In the genomic region with DNA sequence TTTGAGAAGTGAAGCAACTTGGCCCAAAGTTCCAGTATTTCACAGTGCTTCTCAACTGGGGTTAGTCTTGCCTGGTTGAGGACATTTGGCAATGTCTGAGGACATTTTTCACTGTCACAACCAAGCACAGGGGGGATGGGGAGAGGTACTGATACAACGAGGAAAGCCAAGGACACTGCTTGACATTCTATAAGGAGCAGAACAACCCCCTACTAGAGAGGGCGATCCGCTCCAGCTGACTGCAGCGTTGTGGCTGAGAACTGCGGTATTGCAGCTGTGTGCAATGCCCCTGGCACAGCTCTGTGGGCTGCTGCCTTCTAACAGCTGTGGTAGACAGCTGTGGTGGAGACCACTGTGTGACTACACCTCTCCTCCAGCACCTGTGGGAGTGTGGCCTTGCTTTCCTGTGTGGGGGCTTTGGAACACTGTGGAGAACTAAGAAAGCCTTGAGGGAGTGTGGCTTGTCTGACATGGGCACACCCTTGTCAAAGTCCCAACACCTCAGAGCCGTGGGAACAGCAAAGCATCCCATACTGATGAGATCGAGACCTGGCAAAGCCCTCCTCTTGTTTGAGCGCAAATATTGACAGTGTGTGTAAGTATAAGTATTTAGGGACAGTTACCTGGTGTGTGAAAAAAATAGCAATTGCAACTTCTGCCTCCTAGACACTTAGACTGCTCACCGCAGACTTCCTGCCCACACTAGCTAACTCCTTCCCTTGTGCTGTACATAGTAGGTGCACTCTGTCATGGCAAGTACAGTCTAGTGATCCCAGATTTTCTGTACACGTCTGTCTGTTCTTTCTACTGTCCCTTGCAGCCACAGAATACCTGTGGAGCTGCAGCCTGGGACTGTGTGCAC, we compare ENCODE assay signal across 8 mouse cellular contexts.
DNase-seq lines count a peak whose midpoint lies in the region; ATAC-seq and TF ChIP-seq lines count a peak whose summit lies in the region.

No protein-coding gene starts in this region.

- H3K9me3 ChIP-seq in limb, embryonic 13.5 days, result no peaks in the 10 kb centered on the region

- intact Hi-C loops in left cerebral cortex, postnatal 36 days (cut with DNase I), result no loop called here

- peak; percentile 3 for DNase-seq in kidney, adult 9 months
- no peak for DNase-seq in kidney, adult 11 months
- DNase-seq in natural killer cell, adult 2 months (ENCODE audit: low spot score in 2 of 2), result peak; percentile 57 to 63
- DNase-seq in embryo, embryonic 10 days (ENCODE audit: low spot score), result no peak
- no peak for DNase-seq in yolk sac, embryonic 10.5 days (ENCODE audit: low spot score)
- DNase-seq in left cerebral cortex, postnatal 36 days (ENCODE audit: low spot score in 2 of 2), result no peak

- no peak overlapping the region for H3K4me2 ChIP-seq in limb, embryonic 13.5 days (replicated peaks)

- TF ChIP-seq CTCF in bone marrow, adult 2 months (IDR thresholded peaks at IDR 0.05; ENCODE audit: control insufficient read depth, insufficient read depth, low read length), result no peak

- peak; percentile 73 for ATAC-seq in limb, embryonic 13.5 days (ENCODE audit: low FRiP score, low read depth)

- H3K27ac ChIP-seq in bone marrow, adult 2 months (ENCODE audit: control insufficient read depth, insufficient read depth, low read depth, low read length, poor library complexity), result peak overlapping the region; percentile 87
- H3K27ac ChIP-seq in limb, embryonic 13.5 days, result no peak overlapping the region

- no peaks in the 10 kb centered on the region for H3K27me3 ChIP-seq in limb, embryonic 13.5 days

- TF ChIP-seq POLR2A in bone marrow, adult 2 months (IDR thresholded peaks at IDR 0.05; ENCODE audit: borderline replicate concordance, control insufficient read depth, low read depth, low read length), result no peak; the same call in 1 of the 2 replicates

- 7% methylated on average over 10 of the region's 10 CpGs for WGBS in bone marrow, adult 2 months
- WGBS in limb, embryonic 13.5 days, result 66% methylated on average over 10 of the region's 10 CpGs

- H3K9ac ChIP-seq in limb, embryonic 13.5 days, result no peak overlapping the region

- no peaks in the 10 kb centered on the region for H3K36me3 ChIP-seq in limb, embryonic 13.5 days

- H3K4me1 ChIP-seq in bone marrow, adult 2 months (ENCODE audit: control insufficient read depth, insufficient read depth, low read length), result peaks cover 11% of the 10 kb centered on the region
- H3K4me1 ChIP-seq in limb, embryonic 13.5 days, result no peaks in the 10 kb centered on the region

- H3K4me3 ChIP-seq in bone marrow, adult 2 months (replicated peaks; ENCODE audit: control insufficient read depth, low read depth, low read length), result no peak overlapping the region
- no peak overlapping the region for H3K4me3 ChIP-seq in limb, embryonic 13.5 days

Comparison
In these comparisons a context has a peak if more than half of its experiments do, and no peak if none do; other contexts are left out.
1. DNase-seq: peak in kidney, adult 9 months (single experiment) and natural killer cell, adult 2 months (2 of 2); none in kidney, adult 11 months (single experiment), embryo, embryonic 10 days (single experiment), yolk sac, embryonic 10.5 days (single experiment) and left cerebral cortex, postnatal 36 days (0 of 2).